Mouse (Mus musculus): ENCODE results near the gene Gm11096. TPM values are rescaled to one million over a fixed set of nuclear protein-coding genes. Genes with fewer than 3 reads are reported as not detected.

Gm11096 gene
- polyA plus RNA-seq (2017; shearing (Covaris generic)) = not detected

GRCm38 (mm10) chr17:81441463-81441862 is at the start of gene Gm11096:
Gene Gm11096 (plus strand): TSS chr17:81441763.

